Mouse (Mus musculus) intestine, embryonic 15.5 days (tissue): ENCODE results near the gene Polrmt. TPM values are rescaled to one million over a fixed set of nuclear protein-coding genes. Genes with fewer than 3 reads are reported as not detected.
"Not testable (repeated sequence)": the region's sequence is repeated elsewhere in the genome, so short reads cannot be mapped to it uniquely, and the experiment has no call there.

Experiments used
- ATAC-seq: fragments of 200-750 bp; cut with Nextera tagmentation; 2 replicates; pipeline ENCODE4 v1.8.0; 2017; ENCODE audit warnings: moderate TSS enrichment, moderate library complexity
- H3K27ac ChIP-seq: fragments of 300-500 bp; sonication (generic); 2 replicates; pipeline ENCODE4 v1.5.1; 2015; ENCODE audit warnings: mild to moderate bottlenecking, inconsistent platforms
- H3K27me3 ChIP-seq: fragments of 300-500 bp; sonication (generic); replicated peaks from 2 replicates; pipeline ENCODE4 v1.6.1; 2015; ENCODE audit warnings: inconsistent platforms
- H3K36me3 ChIP-seq: fragments of 300-500 bp; sonication (generic); 2 replicates; pipeline ENCODE4 v1.6.1; 2015; ENCODE audit warnings: inconsistent platforms
- H3K4me1 ChIP-seq: fragments of 300-500 bp; sonication (generic); replicated peaks from 2 replicates; pipeline ENCODE4 v1.6.1; 2015; ENCODE audit warnings: inconsistent platforms
- H3K4me2 ChIP-seq: fragments of 300-500 bp; sonication (generic); replicated peaks from 2 replicates; pipeline ENCODE4 v1.6.1; 2015; ENCODE audit warnings: mild to moderate bottlenecking, inconsistent platforms
- H3K4me3 ChIP-seq: fragments of 300-500 bp; sonication (generic); replicated peaks from 2 replicates; pipeline ENCODE4 v1.5.1; 2015; ENCODE audit warnings: inconsistent platforms
- H3K9ac ChIP-seq: fragments of 300-500 bp; sonication (generic); 2 replicates; pipeline ENCODE4 v1.6.1; 2015; ENCODE audit warnings: inconsistent platforms
- H3K9me3 ChIP-seq: fragments of 300-500 bp; sonication (generic); 2 replicates; pipeline ENCODE4 v1.6.1; 2016; ENCODE audit warnings: inconsistent platforms
- WGBS: fragments of 180-500 bp; shearing (Covaris S2); methylation state at CpG from one replicate; pipeline ENCODE4 v1.1.7; 2015; 5-methylcytosine and 5-hydroxymethylcytosine counted together
- polyA plus RNA-seq: library from polyadenylated mRNA; unstranded; fragments of >200 nt; fragmentation: Nextera tagmentation; extraction: Ambion mirVana; gene quantifications from 2 replicates; pipeline ENCODE4 v1.2.1, GENCODE M21; 2015

The Polrmt gene
- polyA plus RNA-seq, 1 experiment from 2014 or later, result 37.8 TPM

DNA sequence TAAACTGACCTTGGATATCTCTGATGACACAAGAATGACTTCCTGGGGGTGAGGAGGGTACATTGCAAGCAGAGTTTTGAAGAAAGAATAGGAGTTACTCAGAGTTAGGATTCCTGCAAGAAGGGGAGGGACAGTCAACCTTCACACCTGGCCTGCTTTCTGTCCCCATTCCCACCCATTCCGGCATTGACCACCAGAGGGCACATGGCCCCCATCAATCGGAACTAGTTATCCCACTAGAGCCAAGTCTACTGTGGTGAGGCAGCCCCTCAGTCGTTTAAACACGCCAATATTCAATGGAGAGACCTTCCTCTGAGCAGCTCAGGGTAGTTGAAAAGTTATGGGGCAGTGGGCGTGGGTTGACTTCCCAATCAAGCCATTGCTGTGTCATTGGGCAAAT is 22.0 kb upstream of the Polrmt start:
- no peaks in the 10 kb centered on the region for H3K36me3 ChIP-seq
- no peak for ATAC-seq
- no peak overlapping the region for H3K4me3 ChIP-seq
- WGBS, result under 1% methylated on average over 5 of the region's 5 CpGs
- no peak overlapping the region for H3K27ac ChIP-seq
- H3K4me2 ChIP-seq, result no peak overlapping the region; the same call in 1 of the 2 replicates
- H3K9ac ChIP-seq, result no peak overlapping the region
- peaks cover 40% of the 10 kb centered on the region for H3K4me1 ChIP-seq
- H3K9me3 ChIP-seq, result no peaks in the 10 kb centered on the region
- no peaks in the 10 kb centered on the region for H3K27me3 ChIP-seq

DNA sequence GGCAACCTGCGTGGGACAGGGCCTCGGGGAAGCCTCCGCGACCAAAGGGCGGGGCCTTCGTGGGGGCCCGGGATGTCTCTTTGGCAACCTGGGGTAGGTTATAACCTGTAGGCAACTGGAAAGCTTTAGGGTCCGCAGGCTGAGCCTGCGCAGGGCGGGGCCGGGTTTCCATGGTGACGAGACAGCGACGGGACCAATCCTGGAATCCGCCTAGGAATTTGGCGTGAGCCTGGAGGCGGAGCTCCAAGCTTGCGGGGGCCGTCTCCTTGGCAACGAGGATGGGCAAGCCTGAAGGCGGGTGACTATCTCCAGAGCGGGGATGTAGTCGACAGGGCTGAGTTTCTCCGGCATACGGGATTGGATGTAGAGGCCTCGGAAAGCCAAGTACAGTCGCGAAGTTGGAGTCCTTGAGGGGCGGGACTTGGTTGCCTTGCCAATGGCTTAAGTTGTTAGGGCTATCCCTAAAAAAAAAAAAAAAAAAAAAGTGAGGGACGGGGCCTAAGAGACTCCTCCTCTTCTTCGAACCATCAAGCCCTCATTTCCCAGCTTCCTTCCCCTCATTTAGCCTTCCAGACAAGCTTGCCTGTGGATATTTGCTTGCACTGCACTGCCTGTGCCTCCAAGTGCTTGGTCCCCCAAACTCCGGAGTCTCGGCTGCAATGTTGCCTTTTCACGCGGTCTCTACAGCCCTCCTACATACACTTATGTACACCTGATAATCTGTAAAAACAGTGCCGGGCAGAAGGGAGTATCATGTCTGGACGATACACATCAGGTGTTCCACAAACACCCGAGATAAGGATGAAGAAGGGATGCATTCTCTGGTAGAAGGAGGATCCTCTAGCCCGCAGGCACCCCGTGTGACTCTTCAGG is 21.2 kb upstream of the Polrmt start:
- WGBS, result 10% methylated on average over 40 of the region's 40 CpGs
- ATAC-seq, result peak; percentile 78
- H3K27me3 ChIP-seq, result no peaks in the 10 kb centered on the region

DNA sequence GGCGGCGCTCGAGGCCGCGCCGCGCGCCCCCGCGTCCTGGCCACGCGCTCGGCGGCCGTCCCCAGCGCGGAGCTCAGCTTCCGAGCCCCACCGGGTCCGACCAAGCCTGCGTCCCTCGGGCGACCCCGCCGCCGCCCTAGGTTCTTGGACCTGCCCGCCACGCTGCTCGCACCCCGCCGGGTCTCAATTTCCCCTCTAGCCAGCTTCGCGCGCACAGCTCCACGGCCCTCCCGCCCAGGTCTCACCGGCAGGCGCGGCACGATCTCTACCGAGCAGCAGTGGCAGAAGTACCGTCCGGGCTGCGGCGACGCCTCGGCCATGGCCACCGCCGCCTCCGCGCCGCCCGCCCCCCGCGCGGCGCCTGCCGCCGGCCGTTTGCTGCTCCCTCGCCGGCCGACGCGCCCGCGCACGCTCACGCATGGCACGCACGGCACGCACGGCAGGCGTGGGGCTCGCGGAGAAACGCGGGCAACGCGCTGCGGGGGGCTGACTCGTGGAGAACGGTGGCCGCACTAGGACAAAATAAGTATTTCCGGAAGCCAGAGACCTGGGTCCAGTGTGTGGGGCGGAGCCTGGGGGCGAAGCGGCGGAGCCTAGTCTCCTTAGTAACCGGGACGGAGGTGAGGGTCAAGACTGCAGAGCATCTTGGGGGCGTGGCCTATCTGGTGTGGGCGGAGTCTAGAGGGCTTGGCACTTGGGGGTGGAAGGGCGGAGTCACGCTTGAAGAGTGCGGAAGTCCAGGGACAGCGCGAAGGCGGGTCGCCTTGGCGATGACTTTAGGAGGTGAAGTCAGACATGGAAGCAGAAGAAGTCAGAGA is 20.3 kb upstream of the Polrmt start, which contains the start of gene Rnf126:
Rnf126 (minus strand) TSS at position 445 of the 818 bp plus-strand sequence.
- H3K4me3 ChIP-seq, result peak within 1 kb of the TSS; percentile 93
- peaks cover 40% of the 10 kb centered on the region for H3K4me1 ChIP-seq
- peak; percentile 96 for ATAC-seq
- no peaks in the 10 kb centered on the region for H3K27me3 ChIP-seq
- under 1% methylated on average over 101 of the region's 101 CpGs for WGBS
- peaks cover 6% of the 10 kb centered on the region for H3K36me3 ChIP-seq
- no peaks in the 10 kb centered on the region for H3K9me3 ChIP-seq
- H3K4me2 ChIP-seq, result peak within 1 kb of the TSS; percentile 81
- H3K9ac ChIP-seq, result peak within 1 kb of the TSS; percentile 94
- peak within 1 kb of the TSS; percentile 94 for H3K27ac ChIP-seq

More for the DNA sequence above, 21.2 kb upstream of the Polrmt start:
- peak overlapping the region; percentile 81 for H3K4me2 ChIP-seq
- no peaks in the 10 kb centered on the region for H3K36me3 ChIP-seq
- H3K27ac ChIP-seq, result peak overlapping the region; percentile 94
- peaks cover 40% of the 10 kb centered on the region for H3K4me1 ChIP-seq
- peak overlapping the region; percentile 93 for H3K4me3 ChIP-seq
- H3K9ac ChIP-seq, result peak overlapping the region; percentile 49
- H3K9me3 ChIP-seq, result no peaks in the 10 kb centered on the region

DNA sequence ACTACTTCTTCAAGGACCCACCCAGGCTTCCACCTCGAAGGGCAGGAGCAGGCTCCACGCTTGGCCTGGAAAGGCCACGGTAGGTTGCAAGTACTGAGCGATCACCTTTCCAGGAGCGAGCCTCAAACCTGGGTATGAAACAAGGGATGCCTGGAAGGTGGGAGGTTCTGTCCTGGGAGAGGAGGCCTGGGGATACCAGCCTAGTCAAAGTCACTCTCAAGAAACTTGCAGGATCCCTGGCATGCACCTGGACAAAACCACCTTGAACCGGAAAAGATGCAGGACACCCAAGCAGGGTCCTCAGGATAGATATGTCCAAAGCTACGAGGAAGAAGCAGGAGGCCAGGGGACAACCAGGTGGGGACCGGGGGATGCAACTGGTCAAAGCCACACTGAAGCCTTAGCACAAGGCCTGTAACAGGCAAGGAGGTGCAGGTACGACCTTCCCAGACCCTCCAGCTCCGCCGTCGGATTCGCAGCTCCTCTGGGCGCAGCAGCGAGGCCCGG is 19.7 kb upstream of the Polrmt start:
- Histone ChIP-seq H3K9ac (peak overlapping the region; percentile 94), H3K4me3 (peak overlapping the region; percentile 93), H3K36me3 (peaks cover 13% of the 10 kb centered on the region), H3K4me1 (peaks cover 40% of the 10 kb centered on the region), H3K27me3 (no peaks in the 10 kb centered on the region), H3K9me3 (no peaks in the 10 kb centered on the region), H3K27ac (peak overlapping the region; percentile 94), H3K4me2 (peak overlapping the region; percentile 81)
- no peak for ATAC-seq
- WGBS, result 6% methylated on average over 16 of the region's 16 CpGs

DNA sequence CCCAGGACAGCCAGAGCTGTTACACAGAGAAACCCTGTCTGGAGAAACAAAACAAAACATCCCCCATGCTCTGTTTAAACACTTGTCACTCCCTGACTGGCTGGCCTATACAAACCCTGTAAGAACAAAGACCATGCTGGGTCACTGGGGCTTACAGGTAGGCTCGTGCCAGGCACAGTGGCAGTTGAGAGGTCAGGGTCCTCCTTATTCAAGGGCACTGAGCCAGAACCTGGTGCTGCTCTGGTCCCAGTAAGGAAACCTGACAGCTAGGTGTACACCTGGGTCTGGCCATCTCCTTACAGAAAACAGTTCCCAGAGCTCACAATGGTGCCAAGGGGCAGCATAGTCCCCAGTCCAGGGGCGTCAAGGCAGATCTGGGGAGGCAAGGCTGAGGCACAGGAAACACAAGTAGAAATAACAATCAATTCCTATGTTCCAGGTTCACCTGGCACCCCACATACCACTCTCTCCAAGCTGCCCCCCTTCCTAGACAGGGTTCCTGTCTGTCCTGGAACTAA is 18.9 kb upstream of the Polrmt start:
- Histone ChIP-seq H3K4me2 (peak overlapping the region; percentile 81), H3K4me1 (peaks cover 40% of the 10 kb centered on the region), H3K27ac (no peak overlapping the region), H3K9ac (peak overlapping the region; percentile 94; the same call in 1 of the 2 replicates), H3K4me3 (peak overlapping the region; percentile 93), H3K36me3 (peaks cover 20% of the 10 kb centered on the region), H3K27me3 (no peaks in the 10 kb centered on the region), H3K9me3 (no peaks in the 10 kb centered on the region)
- 60% methylated on average over 2 of the region's 2 CpGs for WGBS
- no peak for ATAC-seq

DNA sequence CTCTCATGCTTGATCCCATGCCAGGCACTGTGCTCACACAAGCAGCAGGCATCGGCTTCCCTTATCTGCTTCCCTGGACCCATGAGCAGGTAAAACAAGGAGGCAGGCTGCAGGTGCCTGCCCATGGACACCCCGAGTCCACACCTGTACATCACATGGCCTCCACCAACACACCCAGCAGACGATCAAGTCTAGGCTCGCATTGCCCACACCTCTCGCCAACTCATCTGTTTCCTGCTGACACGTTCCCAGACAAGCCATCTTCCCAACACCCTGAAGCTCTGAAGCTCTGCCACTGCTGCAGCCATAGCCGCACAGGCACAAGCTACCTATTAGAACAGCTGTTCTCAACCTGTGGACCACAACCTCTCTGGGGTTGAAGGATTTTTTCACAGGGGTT is 17.9 kb upstream of the Polrmt start:
- Histone ChIP-seq H3K4me2 (no peak overlapping the region), H3K9ac (no peak overlapping the region)

DNA sequence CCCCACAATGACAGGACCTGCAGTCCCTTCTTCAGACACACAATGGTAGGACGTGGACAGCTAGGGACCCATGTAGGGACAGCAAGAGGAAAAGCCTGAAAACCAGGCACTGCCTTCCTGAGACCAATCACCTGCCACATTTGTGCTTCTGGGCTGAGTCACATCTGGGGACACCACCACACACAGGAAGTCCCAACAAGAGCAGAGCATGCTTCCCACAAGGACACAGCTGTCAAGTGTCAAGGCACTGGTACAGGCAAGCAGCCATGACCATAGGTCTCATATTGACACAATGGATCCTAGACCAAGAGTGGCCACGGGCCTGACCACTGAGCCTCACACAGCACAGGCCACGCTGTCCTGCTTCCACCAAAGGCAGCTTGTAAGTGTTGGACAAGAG is 16.5 kb upstream of the Polrmt start:
- WGBS, result 86% methylated on average over 3 of the region's 3 CpGs
- no peak for ATAC-seq
- Histone ChIP-seq H3K4me3 (no peak overlapping the region), H3K9me3 (no peaks in the 10 kb centered on the region), H3K4me2 (no peak overlapping the region), H3K9ac (no peak overlapping the region), H3K27ac (no peak overlapping the region), H3K4me1 (peaks cover 33% of the 10 kb centered on the region), H3K36me3 (peaks cover 40% of the 10 kb centered on the region), H3K27me3 (no peaks in the 10 kb centered on the region)

More for the DNA sequence above, 17.9 kb upstream of the Polrmt start:
- H3K27ac ChIP-seq, result no peak overlapping the region
- no peaks in the 10 kb centered on the region for H3K9me3 ChIP-seq
- no peak for ATAC-seq
- H3K36me3 ChIP-seq, result peaks cover 26% of the 10 kb centered on the region
- peaks cover 40% of the 10 kb centered on the region for H3K4me1 ChIP-seq
- no peaks in the 10 kb centered on the region for H3K27me3 ChIP-seq
- 75% methylated on average over 7 of the region's 7 CpGs for WGBS
- H3K4me3 ChIP-seq, result no peak overlapping the region

DNA sequence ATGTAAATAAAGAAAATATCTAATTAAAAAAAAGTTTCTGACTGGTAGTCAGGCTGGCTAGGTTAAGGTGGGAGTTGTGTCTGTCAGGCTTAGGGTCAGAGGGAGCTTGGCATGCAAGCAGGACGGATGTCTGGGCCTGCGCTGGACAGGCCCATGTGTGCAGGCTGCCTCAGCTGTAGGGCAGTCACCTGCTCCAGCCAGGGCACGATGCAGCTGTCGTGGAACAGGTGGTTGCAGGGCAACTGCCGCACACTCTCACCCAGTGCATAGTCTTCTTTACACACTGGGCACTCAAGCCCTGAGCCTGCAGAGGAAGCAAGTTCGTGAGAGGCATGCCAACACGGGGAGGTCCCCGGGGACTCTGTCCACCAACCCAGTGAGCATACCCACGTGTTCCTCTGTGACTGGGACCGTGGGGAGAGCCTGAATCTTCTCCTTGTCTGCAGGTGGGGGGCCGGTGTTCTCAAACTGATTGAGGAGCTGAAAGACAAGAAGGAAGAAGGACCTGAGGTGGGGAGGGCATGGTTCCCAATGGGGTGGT is 14.3 kb upstream of the Polrmt start:
- peaks cover 44% of the 10 kb centered on the region for H3K36me3 ChIP-seq
- H3K27me3 ChIP-seq, result no peaks in the 10 kb centered on the region
- peaks cover 21% of the 10 kb centered on the region for H3K4me1 ChIP-seq
- no peak overlapping the region for H3K4me3 ChIP-seq
- no peak overlapping the region for H3K9ac ChIP-seq
- no peak for ATAC-seq
- no peak overlapping the region for H3K4me2 ChIP-seq
- H3K27ac ChIP-seq, result no peak overlapping the region
- H3K9me3 ChIP-seq, result no peaks in the 10 kb centered on the region
- WGBS, result 92% methylated on average over 11 of the region's 11 CpGs

DNA sequence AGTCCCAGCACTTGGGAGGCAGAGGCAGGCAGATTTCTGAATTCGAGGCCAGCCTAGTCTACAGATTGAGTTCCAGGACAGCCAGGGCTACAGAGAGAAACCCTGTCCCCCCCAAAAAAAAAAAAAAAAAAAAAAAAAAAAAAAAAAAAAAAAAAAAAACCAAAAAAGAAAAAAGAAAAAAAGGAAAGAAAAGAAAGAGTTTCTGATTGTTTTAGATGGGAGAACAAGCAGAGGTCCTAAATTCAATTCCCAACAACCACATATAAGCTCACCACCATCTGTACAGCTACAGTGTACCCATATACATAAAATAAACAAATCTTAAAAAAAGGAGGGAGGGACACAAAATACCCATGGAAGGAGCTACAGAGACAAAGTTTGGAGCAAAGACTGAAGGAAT is 13.3 kb upstream of the Polrmt start:
- not testable (repeated sequence) for H3K4me3 ChIP-seq, H3K9ac ChIP-seq, H3K4me2 ChIP-seq, H3K9me3 ChIP-seq, H3K27me3 ChIP-seq, H3K27ac ChIP-seq, ATAC-seq
- H3K4me1 ChIP-seq, result peaks cover 19% of the 10 kb centered on the region
- WGBS, result 100% methylated on average over 1 of the region's 1 CpGs
- H3K36me3 ChIP-seq, result peaks cover 44% of the 10 kb centered on the region

DNA sequence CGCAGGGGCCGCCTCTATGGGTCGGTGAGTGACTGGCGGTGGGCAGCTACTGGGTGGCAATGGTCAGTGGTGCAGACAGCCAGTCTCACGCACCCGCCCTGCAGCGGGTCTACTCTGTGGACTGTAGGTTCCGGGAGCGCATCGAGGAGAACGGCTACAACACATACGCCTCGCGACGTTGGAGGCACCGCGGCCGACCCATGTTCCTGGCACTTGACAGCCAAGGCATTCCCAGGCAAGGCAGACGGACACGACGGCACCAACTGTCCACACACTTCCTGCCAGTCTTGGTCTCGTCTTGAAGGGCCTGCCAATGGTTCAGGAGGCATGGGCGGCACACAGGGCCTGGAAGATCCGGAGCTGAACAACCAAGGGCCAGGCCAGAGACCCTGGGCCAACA is 10.3 kb upstream of the Polrmt start:
- no peak overlapping the region for H3K4me2 ChIP-seq
- peaks cover 9% of the 10 kb centered on the region for H3K4me1 ChIP-seq
- 89% methylated on average over 24 of the region's 24 CpGs for WGBS
- no peaks in the 10 kb centered on the region for H3K9me3 ChIP-seq
- ATAC-seq, result no peak
- H3K36me3 ChIP-seq, result peaks cover 38% of the 10 kb centered on the region
- H3K27me3 ChIP-seq, result no peaks in the 10 kb centered on the region
- H3K4me3 ChIP-seq, result no peak overlapping the region
- no peak overlapping the region for H3K9ac ChIP-seq
- H3K27ac ChIP-seq, result no peak overlapping the region

DNA sequence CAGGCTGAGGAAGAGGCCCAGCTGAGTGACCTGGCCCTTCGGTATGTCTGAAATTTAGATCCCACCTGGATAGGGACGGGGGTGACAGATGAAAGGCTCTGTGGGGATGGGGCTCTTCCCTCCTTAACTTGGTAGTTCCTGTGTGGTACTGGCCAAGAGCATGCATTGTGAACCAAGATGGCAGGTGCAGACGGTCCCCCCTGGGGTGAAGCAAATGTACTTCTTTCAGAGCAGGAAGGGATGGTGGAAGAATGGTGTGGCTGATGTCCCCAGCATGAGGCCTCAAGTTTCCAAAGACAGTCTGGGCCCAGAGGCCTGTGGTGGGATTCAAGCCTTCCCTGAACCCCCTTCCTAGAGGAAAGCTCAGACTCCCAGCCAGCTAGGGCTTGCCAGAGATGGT is 9.5 kb upstream of the Polrmt start:
- H3K9me3 ChIP-seq, result no peaks in the 10 kb centered on the region
- no peak overlapping the region for H3K4me3 ChIP-seq
- 80% methylated on average over 3 of the region's 3 CpGs for WGBS
- H3K4me2 ChIP-seq, result no peak overlapping the region
- H3K9ac ChIP-seq, result no peak overlapping the region
- peaks cover 30% of the 10 kb centered on the region for H3K36me3 ChIP-seq
- H3K27me3 ChIP-seq, result no peaks in the 10 kb centered on the region
- ATAC-seq, result no peak
- H3K4me1 ChIP-seq, result peaks cover 9% of the 10 kb centered on the region
- no peak overlapping the region for H3K27ac ChIP-seq
